Mouse (Mus musculus): Measurements from ENCODE around the gene Wars. TPM values are rescaled to one million over a fixed set of nuclear protein-coding genes. Genes with fewer than 3 reads are reported as not detected.

Gene Wars
- polyA plus RNA-seq, 1 experiment from 2014 or later: 84.0 TPM

- 86% methylated on average over 2 of the region's 2 CpGs for WGBS
- no peak for ATAC-seq (ENCODE audit: borderline replicate concordance, extremely low read depth, low FRiP score, low TSS enrichment)
- Histone ChIP-seq H3K4me1 (0 out of 2 replicates have a peak, but pooled peaks cover 5% of the 10 kb centered on the region), H3K9me3 (no peaks in the 10 kb centered on the region), H3K4me2 (no peak overlapping the region), H3K27ac (no peak overlapping the region), H3K4me3 (no peak overlapping the region), H3K27me3 (no peaks in the 10 kb centered on the region), H3K36me3 (no peaks in the 10 kb centered on the region), H3K9ac (no peak overlapping the region)
Measured at GRCm38 (mm10) chr12:108928249-108928648, 34.3 kb upstream of the Wars start.

- no peak overlapping the region for H3K27ac ChIP-seq
- no peak overlapping the region for H3K4me2 ChIP-seq
- H3K9ac ChIP-seq: no peak overlapping the region
- H3K9me3 ChIP-seq: no peaks in the 10 kb centered on the region
- 50% methylated on average over 8 of the region's 11 CpGs for WGBS
- H3K27me3 ChIP-seq: no peaks in the 10 kb centered on the region
- H3K4me1 ChIP-seq: 0 out of 2 replicates have a peak, but pooled peaks cover 5% of the 10 kb centered on the region
- no peak for ATAC-seq (ENCODE audit: borderline replicate concordance, extremely low read depth, low FRiP score, low TSS enrichment)
- no peak overlapping the region for H3K4me3 ChIP-seq
- H3K36me3 ChIP-seq: no peaks in the 10 kb centered on the region
Measured at GRCm38 (mm10) chr12:108926606-108927111, 32.7 kb upstream of the Wars start.

GRCm38 (mm10) chr12:108918753-108919152 is 24.8 kb upstream of the Wars start:
- WGBS: 63% methylated on average over 4 of the region's 4 CpGs
- Histone ChIP-seq H3K4me3 (no peak overlapping the region), H3K9me3 (no peaks in the 10 kb centered on the region), H3K27me3 (no peaks in the 10 kb centered on the region), H3K27ac (no peak overlapping the region), H3K4me1 (peaks cover 4% of the 10 kb centered on the region; the same call in 1 of the 2 replicates), H3K9ac (no peak overlapping the region), H3K36me3 (no peaks in the 10 kb centered on the region), H3K4me2 (no peak overlapping the region)
- ATAC-seq (ENCODE audit: borderline replicate concordance, extremely low read depth, low FRiP score, low TSS enrichment): no peak

GRCm38 (mm10) chr12:108917509-108917908 is 23.5 kb upstream of the Wars start:
- 67% methylated on average over 9 of the region's 9 CpGs for WGBS
- no peak for ATAC-seq (ENCODE audit: borderline replicate concordance, extremely low read depth, low FRiP score, low TSS enrichment)
- peaks cover 4% of the 10 kb centered on the region; the same call in 1 of the 2 replicates for H3K4me1 ChIP-seq
- H3K9ac ChIP-seq: no peak overlapping the region
- no peaks in the 10 kb centered on the region for H3K27me3 ChIP-seq
- H3K27ac ChIP-seq: no peak overlapping the region
- no peak overlapping the region for H3K4me2 ChIP-seq
- H3K9me3 ChIP-seq: no peaks in the 10 kb centered on the region
- H3K4me3 ChIP-seq: no peak overlapping the region
- no peaks in the 10 kb centered on the region for H3K36me3 ChIP-seq

GRCm38 (mm10) chr12:108916447-108917042 is 22.6 kb upstream of the Wars start:
- Histone ChIP-seq H3K36me3 (no peaks in the 10 kb centered on the region), H3K4me1 (peaks cover 4% of the 10 kb centered on the region; the same call in 1 of the 2 replicates), H3K9ac (no peak overlapping the region), H3K27ac (no peak overlapping the region), H3K4me2 (no peak overlapping the region), H3K27me3 (no peaks in the 10 kb centered on the region), H3K4me3 (no peak overlapping the region), H3K9me3 (no peaks in the 10 kb centered on the region)
- WGBS: 76% methylated on average over 7 of the region's 7 CpGs
- ATAC-seq (ENCODE audit: borderline replicate concordance, extremely low read depth, low FRiP score, low TSS enrichment): no peak

- WGBS: 33% methylated on average over 6 of the region's 6 CpGs
- peaks cover 7% of the 10 kb centered on the region for H3K4me1 ChIP-seq
- no peak overlapping the region for H3K27ac ChIP-seq
- no peaks in the 10 kb centered on the region for H3K27me3 ChIP-seq
- no peak for ATAC-seq (ENCODE audit: borderline replicate concordance, extremely low read depth, low FRiP score, low TSS enrichment)
- no peak overlapping the region for H3K4me3 ChIP-seq
- no peak overlapping the region for H3K9ac ChIP-seq
- H3K9me3 ChIP-seq: no peaks in the 10 kb centered on the region
- H3K4me2 ChIP-seq: no peak overlapping the region
- no peaks in the 10 kb centered on the region for H3K36me3 ChIP-seq
Measured at GRCm38 (mm10) chr12:108915893-108916292, 21.9 kb upstream of the Wars start.

- H3K9ac ChIP-seq: no peak overlapping the region
- no peak for ATAC-seq (ENCODE audit: borderline replicate concordance, extremely low read depth, low FRiP score, low TSS enrichment)
- no peak overlapping the region for H3K27ac ChIP-seq
- no peaks in the 10 kb centered on the region for H3K36me3 ChIP-seq
- 69% methylated on average over 12 of the region's 12 CpGs for WGBS
- no peak overlapping the region for H3K4me3 ChIP-seq
- peaks cover 17% of the 10 kb centered on the region for H3K4me1 ChIP-seq
- H3K9me3 ChIP-seq: no peaks in the 10 kb centered on the region
- no peak overlapping the region for H3K4me2 ChIP-seq
- no peaks in the 10 kb centered on the region for H3K27me3 ChIP-seq
Measured at GRCm38 (mm10) chr12:108914709-108915340, 20.9 kb upstream of the Wars start.

GRCm38 (mm10) chr12:108914198-108914597 is 20.2 kb upstream of the Wars start:
- Histone ChIP-seq H3K4me2 (no peak overlapping the region), H3K27me3 (no peaks in the 10 kb centered on the region), H3K4me1 (peaks cover 18% of the 10 kb centered on the region), H3K27ac (no peak overlapping the region), H3K9ac (no peak overlapping the region), H3K36me3 (no peaks in the 10 kb centered on the region), H3K4me3 (no peak overlapping the region), H3K9me3 (no peaks in the 10 kb centered on the region)
- WGBS: 73% methylated on average over 3 of the region's 3 CpGs
- ATAC-seq (ENCODE audit: borderline replicate concordance, extremely low read depth, low FRiP score, low TSS enrichment): no peak

GRCm38 (mm10) chr12:108912442-108912841 is 18.5 kb upstream of the Wars start:
- no peak overlapping the region for H3K27ac ChIP-seq
- no peak overlapping the region for H3K4me3 ChIP-seq
- no peak for ATAC-seq (ENCODE audit: borderline replicate concordance, extremely low read depth, low FRiP score, low TSS enrichment)
- no peak overlapping the region for H3K4me2 ChIP-seq
- H3K9ac ChIP-seq: no peak overlapping the region
- H3K27me3 ChIP-seq: no peaks in the 10 kb centered on the region
- no peaks in the 10 kb centered on the region for H3K36me3 ChIP-seq
- peaks cover 23% of the 10 kb centered on the region for H3K4me1 ChIP-seq
- 83% methylated on average over 2 of the region's 2 CpGs for WGBS
- H3K9me3 ChIP-seq: no peaks in the 10 kb centered on the region

GRCm38 (mm10) chr12:108909846-108910433 is 16.0 kb upstream of the Wars start:
- Histone ChIP-seq H3K4me3 (no peak overlapping the region), H3K9ac (no peak overlapping the region), H3K4me2 (no peak overlapping the region), H3K36me3 (no peaks in the 10 kb centered on the region), H3K27me3 (no peaks in the 10 kb centered on the region), H3K27ac (peak overlapping the region; percentile 65), H3K9me3 (no peaks in the 10 kb centered on the region), H3K4me1 (peaks cover 28% of the 10 kb centered on the region)
- WGBS: 40% methylated on average over 8 of the region's 8 CpGs
- peak; percentile 63; the same call in 1 of the 2 replicates for ATAC-seq (ENCODE audit: borderline replicate concordance, extremely low read depth, low FRiP score, low TSS enrichment)

- Histone ChIP-seq H3K4me1 (peaks cover 43% of the 10 kb centered on the region), H3K27ac (0 out of 2 replicates have a peak overlapping the region, but pooled peaks have one; percentile 29), H3K4me3 (no peak overlapping the region), H3K36me3 (no peaks in the 10 kb centered on the region), H3K9me3 (no peaks in the 10 kb centered on the region), H3K27me3 (no peaks in the 10 kb centered on the region), H3K9ac (no peak overlapping the region), H3K4me2 (no peak overlapping the region)
- 72% methylated on average over 12 of the region's 12 CpGs for WGBS
- no peak for ATAC-seq (ENCODE audit: borderline replicate concordance, extremely low read depth, low FRiP score, low TSS enrichment)
Measured at GRCm38 (mm10) chr12:108906398-108906797, 12.4 kb upstream of the Wars start.

Measured in lung, embryonic 15.5 days (tissue).